Mouse (Mus musculus) midbrain, embryonic 10.5 days (tissue): Measurements from ENCODE around the gene Palm2. TPM values are rescaled to one million over a fixed set of nuclear protein-coding genes. Genes with fewer than 3 reads are reported as not detected.

Source experiments
- DNase-seq: peaks from one replicate; pipeline ENCODE4 v3.0.0-alpha.2; 2017; ENCODE audit warnings: low spot score
- H3K27ac ChIP-seq: fragments of 300-500 bp; sonication (generic); replicated peaks from 2 replicates; pipeline ENCODE4 v1.5.1; 2016; ENCODE audit warnings: mild to moderate bottlenecking
- H3K27me3 ChIP-seq: fragments of 300-500 bp; sonication (generic); 2 replicates; pipeline ENCODE4 v1.6.1; 2016; ENCODE audit warnings: low read depth, mild to moderate bottlenecking; ENCODE audit not compliant: poor library complexity, severe bottlenecking
- H3K36me3 ChIP-seq: fragments of 300-500 bp; sonication (generic); 2 replicates; pipeline ENCODE4 v1.6.1; 2016; ENCODE audit warnings: mild to moderate bottlenecking, moderate library complexity
- H3K4me1 ChIP-seq: fragments of 300-500 bp; sonication (generic); 2 replicates; pipeline ENCODE4 v1.6.1; 2016
- H3K4me3 ChIP-seq: fragments of 300-500 bp; sonication (generic); 2 replicates; pipeline ENCODE4 v1.5.1; 2016; ENCODE audit warnings: mild to moderate bottlenecking, moderate library complexity
- H3K9me3 ChIP-seq: fragments of 300-500 bp; sonication (generic); replicated peaks from 2 replicates; pipeline ENCODE4 v1.6.1; 2016; ENCODE audit warnings: mild to moderate bottlenecking
- WGBS: fragments of 180-500 bp; shearing (Covaris S2); methylation state at CpG from one replicate; pipeline ENCODE4 v1.1.7; 2016; 5-methylcytosine and 5-hydroxymethylcytosine counted together
- polyA plus RNA-seq: library from polyadenylated mRNA; unstranded; fragments of >200 nt; fragmentation: Nextera tagmentation; extraction: Ambion mirVana; gene quantifications from 2 replicates; pipeline ENCODE4 v1.2.1, GENCODE M21; 2016

The Palm2 gene
- polyA plus RNA-seq, 1 experiment from 2014 or later: 2.4 TPM

DNA sequence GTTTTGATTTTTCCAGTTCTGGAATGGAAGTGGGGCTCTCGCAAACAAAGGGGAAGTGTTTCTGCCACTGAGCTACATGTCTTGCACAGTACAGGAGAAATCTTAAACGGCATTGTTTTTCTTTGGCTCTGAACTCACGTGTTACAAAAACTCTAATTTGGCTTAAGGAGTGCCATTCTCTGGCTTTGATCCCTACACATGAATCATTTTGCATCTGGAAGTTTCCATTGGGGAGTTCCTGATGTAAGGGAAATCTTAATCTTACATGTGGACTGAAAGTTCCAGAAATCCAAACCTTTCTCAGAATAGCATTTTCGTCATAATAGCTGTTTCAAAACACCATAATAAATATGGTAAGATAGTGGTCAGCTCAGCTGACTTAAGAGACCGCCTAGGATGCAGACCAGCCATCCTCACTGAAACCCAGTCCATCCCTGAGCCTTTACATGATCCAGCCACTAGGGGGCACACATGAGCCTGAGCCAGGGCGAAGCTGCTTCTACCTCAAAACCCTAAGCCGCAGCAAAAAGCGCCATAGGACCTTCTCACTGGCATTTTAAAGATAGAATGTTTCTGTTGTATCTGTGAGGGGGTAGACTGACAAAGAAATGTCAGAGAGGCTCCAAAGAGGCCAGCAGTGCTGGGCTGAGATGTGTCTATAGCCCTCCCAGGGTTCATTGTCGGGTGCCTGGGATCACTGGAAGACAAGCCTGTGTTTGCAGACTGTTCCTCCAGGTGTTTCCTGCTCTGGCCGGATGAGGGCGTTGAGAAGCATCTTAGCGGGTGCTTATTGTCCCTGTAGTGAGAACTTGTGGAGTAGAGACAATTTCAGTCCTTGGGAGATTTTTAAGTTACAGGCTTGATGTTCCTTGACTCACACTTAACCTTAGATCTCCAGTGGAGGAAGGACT, 239.2 kb downstream of the Palm2 start:
- Histone ChIP-seq H3K36me3 (no peaks in the 10 kb centered on the region), H3K27ac (peak overlapping the region; percentile 56), H3K9me3 (no peaks in the 10 kb centered on the region), H3K4me3 (peak overlapping the region; percentile 45), H3K4me1 (peaks cover 26% of the 10 kb centered on the region), H3K27me3 (peaks cover 25% of the 10 kb centered on the region)
- WGBS: 18% methylated on average over 12 of the region's 12 CpGs
- peak; percentile 86 for DNase-seq

DNA sequence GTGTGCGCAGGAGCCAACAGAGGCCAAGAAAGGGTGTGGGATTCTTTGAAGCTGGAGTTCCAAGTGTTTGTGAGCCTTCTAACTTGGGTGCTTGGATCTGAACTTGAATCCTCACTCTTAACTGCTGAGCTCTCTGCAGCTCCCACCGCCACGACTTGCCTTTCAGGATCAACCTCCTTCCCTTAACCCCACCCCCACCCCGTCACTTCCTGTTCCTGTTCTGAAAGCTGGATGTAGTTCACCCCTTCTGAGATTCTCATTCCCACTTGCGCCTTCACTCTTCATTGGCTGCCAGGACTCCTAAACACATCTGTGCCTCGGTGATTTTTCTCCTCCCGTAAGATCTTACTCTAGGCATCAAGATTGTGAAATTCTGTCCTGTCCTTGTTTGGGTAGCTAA, 240.3 kb downstream of the Palm2 start:
- no peak overlapping the region for H3K4me3 ChIP-seq
- no peaks in the 10 kb centered on the region for H3K36me3 ChIP-seq
- no peak for DNase-seq
- H3K4me1 ChIP-seq: peaks cover 31% of the 10 kb centered on the region
- 79% methylated on average over 7 of the region's 7 CpGs for WGBS
- H3K27ac ChIP-seq: no peak overlapping the region
- H3K27me3 ChIP-seq: peaks cover 25% of the 10 kb centered on the region
- H3K9me3 ChIP-seq: no peaks in the 10 kb centered on the region

DNA sequence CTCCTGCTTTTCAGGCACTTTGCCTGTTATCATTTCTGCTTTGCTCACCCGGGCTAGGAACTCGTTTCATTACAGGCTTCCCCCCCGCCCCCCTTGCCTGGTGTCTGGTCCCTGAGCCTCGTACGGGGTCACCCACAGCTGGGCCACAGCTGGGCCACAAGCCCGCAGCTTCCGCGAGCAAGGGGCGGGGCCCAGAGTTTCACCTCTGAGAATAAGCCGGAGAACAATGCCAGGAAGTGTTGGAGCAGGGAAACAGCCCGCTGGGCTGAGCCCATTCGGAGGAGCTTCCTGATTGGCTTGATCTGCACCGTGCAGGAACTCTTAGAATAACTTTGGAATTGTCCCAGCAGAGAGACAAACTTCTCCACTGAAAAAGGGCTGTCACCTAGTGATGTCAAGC, 241.3 kb downstream of the Palm2 start:
- Histone ChIP-seq H3K27me3 (peaks cover 25% of the 10 kb centered on the region), H3K4me1 (peaks cover 31% of the 10 kb centered on the region), H3K27ac (peak overlapping the region; percentile 69; the same call in 1 of the 2 replicates), H3K36me3 (no peaks in the 10 kb centered on the region), H3K9me3 (no peaks in the 10 kb centered on the region), H3K4me3 (peak overlapping the region; percentile 41)
- peak; percentile 59 for DNase-seq
- WGBS: 3% methylated on average over 13 of the region's 13 CpGs

DNA sequence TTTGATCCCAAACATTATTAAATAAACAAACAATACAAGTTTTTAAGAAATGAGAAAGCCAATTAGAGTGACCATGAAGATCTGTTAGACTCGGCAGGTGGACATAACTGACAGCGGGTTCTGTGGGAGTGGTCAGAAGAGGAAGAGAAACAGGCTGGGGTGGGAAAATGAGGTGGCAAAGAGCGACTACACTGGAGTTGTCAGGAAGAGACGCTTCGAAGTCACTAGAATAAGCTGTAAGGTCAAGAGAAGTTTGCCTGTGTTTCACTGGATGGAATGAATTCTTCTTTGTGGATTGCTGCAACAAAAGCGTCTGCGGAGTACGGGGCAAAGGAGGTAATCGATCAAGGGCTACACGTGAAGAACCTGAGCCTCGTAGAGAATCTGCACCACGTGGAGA, 243.9 kb downstream of the Palm2 start:
- no peaks in the 10 kb centered on the region for H3K36me3 ChIP-seq
- no peak overlapping the region for H3K4me3 ChIP-seq
- H3K27ac ChIP-seq: no peak overlapping the region
- H3K4me1 ChIP-seq: peaks cover 38% of the 10 kb centered on the region
- WGBS: 88% methylated on average over 12 of the region's 12 CpGs
- H3K9me3 ChIP-seq: no peaks in the 10 kb centered on the region
- no peak for DNase-seq
- H3K27me3 ChIP-seq: peaks cover 25% of the 10 kb centered on the region

DNA sequence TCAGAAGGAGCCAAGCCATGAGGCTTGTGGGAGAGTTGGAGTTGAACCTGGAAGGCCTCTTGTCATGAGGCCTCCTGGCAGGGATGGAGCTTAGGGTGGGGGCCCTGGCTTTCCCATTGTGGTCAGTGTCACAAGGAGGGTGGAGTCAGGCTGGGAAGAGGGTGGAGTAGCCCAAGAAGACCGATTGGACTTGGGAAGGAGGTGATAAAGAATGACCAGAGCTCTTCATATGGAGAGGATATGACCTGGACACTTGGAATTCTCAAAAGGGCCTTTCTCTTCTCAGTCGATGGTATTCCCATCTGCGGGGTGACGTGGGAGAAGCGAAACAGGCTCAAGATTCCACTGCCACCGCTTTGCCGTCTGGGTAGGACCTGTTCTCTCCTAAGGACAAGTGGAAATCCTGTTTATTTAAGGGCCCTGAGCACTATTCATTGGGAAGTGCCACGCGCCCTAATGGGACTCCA, 245.0 kb downstream of the Palm2 start:
- no peak overlapping the region for H3K27ac ChIP-seq
- DNase-seq: no peak
- H3K4me1 ChIP-seq: peaks cover 31% of the 10 kb centered on the region
- WGBS: 82% methylated on average over 9 of the region's 9 CpGs
- H3K36me3 ChIP-seq: no peaks in the 10 kb centered on the region
- no peaks in the 10 kb centered on the region for H3K9me3 ChIP-seq
- peaks cover 20% of the 10 kb centered on the region for H3K27me3 ChIP-seq
- no peak overlapping the region for H3K4me3 ChIP-seq

DNA sequence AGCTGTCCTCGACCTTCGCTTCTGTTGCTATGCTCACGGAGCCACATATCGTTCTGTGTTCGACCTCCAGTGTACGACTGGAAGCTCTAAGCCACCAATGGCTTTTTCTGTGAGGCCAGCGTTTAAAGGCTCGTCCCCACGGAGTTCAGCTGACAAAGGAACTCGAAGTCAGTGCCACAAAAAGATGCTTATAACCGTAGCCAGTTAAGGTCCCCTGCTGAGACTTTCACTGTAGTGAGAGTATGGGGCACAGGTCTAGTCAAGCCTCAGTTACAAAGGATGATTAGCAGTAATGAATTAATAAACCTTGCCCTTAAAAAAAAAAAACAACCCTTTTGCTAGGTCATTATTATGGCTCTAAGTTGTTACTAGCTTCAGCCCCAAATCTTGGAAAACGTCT, 246.1 kb downstream of the Palm2 start:
- no peak overlapping the region for H3K27ac ChIP-seq
- H3K27me3 ChIP-seq: peaks cover 9% of the 10 kb centered on the region; the same call in 1 of the 2 replicates
- no peak overlapping the region for H3K4me3 ChIP-seq
- WGBS: 84% methylated on average over 12 of the region's 12 CpGs
- H3K4me1 ChIP-seq: peaks cover 20% of the 10 kb centered on the region
- no peaks in the 10 kb centered on the region for H3K36me3 ChIP-seq
- DNase-seq: no peak
- H3K9me3 ChIP-seq: no peaks in the 10 kb centered on the region

DNA sequence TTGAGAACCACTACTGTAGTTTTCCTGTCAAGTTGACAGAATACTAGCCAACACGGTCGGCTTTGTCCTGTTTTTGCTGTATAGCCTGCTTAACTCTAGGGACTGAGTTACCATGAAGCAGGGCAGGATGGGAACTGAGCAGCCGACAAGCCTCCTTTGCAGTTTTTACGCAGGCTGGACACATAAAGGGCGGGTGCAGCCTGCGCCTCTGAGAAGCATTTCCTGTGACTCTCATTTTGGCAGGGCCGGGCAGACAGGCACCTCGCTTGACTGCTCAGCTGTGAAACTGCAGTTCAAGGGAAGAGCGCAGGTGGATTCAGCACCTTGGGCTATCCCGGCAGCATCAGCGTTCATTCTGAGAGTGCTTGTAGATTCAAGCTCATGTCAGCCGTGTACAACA, 247.5 kb downstream of the Palm2 start:
- Histone ChIP-seq H3K9me3 (no peaks in the 10 kb centered on the region), H3K36me3 (no peaks in the 10 kb centered on the region), H3K4me1 (peaks cover 12% of the 10 kb centered on the region), H3K27me3 (no peaks in the 10 kb centered on the region), H3K4me3 (no peak overlapping the region), H3K27ac (no peak overlapping the region)
- DNase-seq: no peak
- 58% methylated on average over 12 of the region's 12 CpGs for WGBS

DNA sequence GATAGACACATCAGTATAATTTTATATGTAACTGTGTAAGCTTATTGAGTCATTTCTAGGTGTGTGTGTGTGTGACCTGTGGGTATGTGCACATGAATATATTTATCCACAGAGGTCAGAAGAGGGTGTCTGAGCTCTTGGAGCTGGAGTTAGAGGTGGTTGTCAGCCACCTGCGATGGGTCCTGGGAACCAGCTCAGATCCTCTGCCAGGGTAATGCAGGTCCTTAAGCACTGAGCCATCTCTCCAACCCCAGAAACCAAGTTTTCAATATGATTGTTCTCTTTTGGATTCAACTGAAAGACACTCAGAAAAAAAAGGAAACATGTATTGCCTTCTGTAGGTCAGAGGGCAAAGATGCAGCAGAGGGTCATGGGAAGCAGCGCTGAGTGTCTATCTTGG, 248.3 kb downstream of the Palm2 start:
- Histone ChIP-seq H3K27ac (no peak overlapping the region), H3K27me3 (no peaks in the 10 kb centered on the region), H3K36me3 (no peaks in the 10 kb centered on the region), H3K4me3 (no peak overlapping the region), H3K9me3 (no peaks in the 10 kb centered on the region), H3K4me1 (peaks cover 19% of the 10 kb centered on the region)
- DNase-seq: no peak
- 93% methylated on average over 2 of the region's 2 CpGs for WGBS

DNA sequence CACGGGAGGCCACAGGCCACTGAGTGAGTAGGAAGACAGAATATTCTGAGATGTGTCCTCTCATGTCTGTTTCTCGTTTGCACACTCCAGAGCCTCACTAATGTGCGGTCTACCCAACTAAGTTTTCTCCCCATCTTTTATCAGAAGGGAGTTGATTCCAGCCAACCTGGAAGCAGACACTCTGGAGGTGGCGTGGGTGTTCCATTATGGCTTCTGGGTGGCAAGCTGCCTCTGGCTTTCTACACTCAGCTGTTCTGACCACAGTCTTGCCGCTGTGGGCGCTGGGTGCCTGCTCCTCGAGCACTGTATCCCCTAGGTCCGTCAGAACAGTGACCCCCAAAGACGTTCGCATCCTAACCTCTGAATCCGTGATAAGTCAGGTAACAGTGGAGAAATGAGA, 248.9 kb downstream of the Palm2 start:
- no peaks in the 10 kb centered on the region for H3K27me3 ChIP-seq
- H3K4me3 ChIP-seq: no peak overlapping the region
- WGBS: 88% methylated on average over 11 of the region's 11 CpGs
- H3K36me3 ChIP-seq: no peaks in the 10 kb centered on the region
- no peak overlapping the region for H3K27ac ChIP-seq
- peaks cover 19% of the 10 kb centered on the region for H3K4me1 ChIP-seq
- no peaks in the 10 kb centered on the region for H3K9me3 ChIP-seq
- no peak for DNase-seq

DNA sequence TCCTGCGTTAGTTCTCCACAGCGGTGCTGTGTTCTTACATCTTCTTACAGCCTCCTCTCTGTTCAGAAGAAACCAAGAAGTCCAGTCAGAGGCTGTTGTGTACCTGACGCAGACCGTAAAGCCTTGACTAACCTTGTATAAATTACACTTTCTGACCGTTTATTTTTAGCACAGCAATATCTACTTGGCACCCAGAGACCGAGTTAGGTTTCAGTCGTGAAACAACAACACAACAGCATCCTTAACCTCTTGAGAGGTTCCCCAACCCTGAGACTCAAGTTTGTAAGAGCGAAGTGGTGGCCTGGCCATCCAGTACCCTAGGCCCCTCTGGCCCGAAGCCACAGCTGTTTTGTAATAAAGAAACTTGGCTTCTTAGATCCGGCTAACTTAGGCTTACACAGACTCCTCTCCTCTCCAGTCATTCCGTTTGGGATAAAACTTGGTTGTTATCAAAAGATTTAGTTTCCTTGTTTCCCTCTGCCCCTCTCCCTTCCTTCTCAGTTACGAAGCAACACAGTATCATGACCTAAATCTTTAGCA, 250.7 kb downstream of the Palm2 start:
- no peaks in the 10 kb centered on the region for H3K9me3 ChIP-seq
- no peaks in the 10 kb centered on the region for H3K27me3 ChIP-seq
- 82% methylated on average over 12 of the region's 12 CpGs for WGBS
- H3K27ac ChIP-seq: no peak overlapping the region
- no peak overlapping the region for H3K4me3 ChIP-seq
- H3K36me3 ChIP-seq: no peaks in the 10 kb centered on the region
- peaks cover 22% of the 10 kb centered on the region for H3K4me1 ChIP-seq
- no peak for DNase-seq

DNA sequence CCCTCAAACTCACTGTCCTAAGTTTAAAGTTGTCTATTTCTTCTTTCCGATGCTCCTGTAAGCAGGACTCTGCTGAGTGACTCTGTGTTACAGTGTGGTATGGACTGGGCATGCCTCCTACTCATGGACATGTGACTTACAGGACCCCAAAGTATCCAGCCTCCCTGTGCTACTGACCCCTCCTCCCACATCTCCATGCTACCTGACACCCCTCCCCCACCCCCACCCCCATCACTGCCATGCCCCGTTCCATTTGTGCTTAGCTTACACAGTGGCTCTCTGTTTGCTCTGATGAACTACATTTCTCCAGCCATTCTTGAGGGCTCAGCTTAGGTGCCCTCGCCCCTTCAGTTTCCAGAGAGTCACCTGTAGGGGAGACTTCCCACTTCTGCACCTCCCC, 252.7 kb downstream of the Palm2 start:
- Histone ChIP-seq H3K27ac (no peak overlapping the region), H3K9me3 (no peaks in the 10 kb centered on the region), H3K4me3 (no peak overlapping the region), H3K27me3 (no peaks in the 10 kb centered on the region), H3K4me1 (peaks cover 18% of the 10 kb centered on the region), H3K36me3 (no peaks in the 10 kb centered on the region)
- WGBS: 72% methylated on average over 3 of the region's 3 CpGs
- DNase-seq: no peak

DNA sequence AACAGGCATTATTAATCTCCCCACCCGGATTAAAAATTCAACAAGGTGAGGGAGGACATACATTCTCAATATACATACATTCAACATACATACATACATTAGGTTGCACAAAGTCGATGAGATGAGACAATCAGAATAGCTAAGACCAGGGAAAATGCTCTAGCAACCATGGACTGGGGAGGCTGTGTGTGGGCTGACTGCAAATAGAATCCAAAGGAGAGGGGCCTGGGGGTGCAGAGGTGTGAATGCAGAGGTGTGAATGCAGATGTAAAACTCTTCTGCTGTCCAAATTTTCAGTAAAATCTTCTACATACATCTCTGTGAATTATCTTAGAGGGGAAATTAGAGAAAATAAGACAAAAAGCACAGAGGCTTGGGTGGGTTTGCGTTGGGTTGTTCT, 253.5 kb downstream of the Palm2 start:
- H3K4me3 ChIP-seq: no peak overlapping the region
- H3K4me1 ChIP-seq: peaks cover 18% of the 10 kb centered on the region; the same call in 1 of the 2 replicates
- H3K36me3 ChIP-seq: no peaks in the 10 kb centered on the region
- H3K27me3 ChIP-seq: no peaks in the 10 kb centered on the region
- no peaks in the 10 kb centered on the region for H3K9me3 ChIP-seq
- 87% methylated on average over 3 of the region's 3 CpGs for WGBS
- DNase-seq: no peak
- no peak overlapping the region for H3K27ac ChIP-seq

DNA sequence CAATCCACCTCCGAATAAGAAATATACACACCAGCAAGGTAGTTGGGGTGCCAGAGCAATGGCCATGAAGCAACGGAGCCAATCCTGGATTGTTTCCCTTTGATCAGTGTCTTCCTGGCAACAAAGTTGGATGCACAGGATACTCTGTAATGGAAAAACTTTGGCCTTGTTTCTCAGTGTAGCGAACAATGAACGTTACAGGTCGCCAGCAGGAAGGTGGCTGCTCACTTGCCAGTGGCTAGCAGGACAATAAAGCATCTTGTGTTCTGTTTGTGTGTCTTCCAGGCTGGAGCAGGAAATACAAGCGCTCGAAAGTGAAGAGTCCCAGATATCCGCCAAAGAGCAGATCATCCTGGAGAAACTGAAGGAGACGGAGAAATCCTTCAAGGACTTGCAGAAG, 254.1 kb downstream of the Palm2 start:
- no peak overlapping the region for H3K4me3 ChIP-seq
- no peak overlapping the region for H3K27ac ChIP-seq
- no peaks in the 10 kb centered on the region for H3K36me3 ChIP-seq
- H3K4me1 ChIP-seq: peaks cover 18% of the 10 kb centered on the region; the same call in 1 of the 2 replicates
- H3K9me3 ChIP-seq: no peaks in the 10 kb centered on the region
- H3K27me3 ChIP-seq: no peaks in the 10 kb centered on the region
- WGBS: 86% methylated on average over 9 of the region's 9 CpGs
- no peak for DNase-seq
